Mouse (Mus musculus): ENCODE data around the gene Batf3. TPM values are rescaled to one million over a fixed set of nuclear protein-coding genes. Genes with fewer than 3 reads are reported as not detected.

Gene Batf3
- total RNA-seq (2014; fragmentation: Nextera tagmentation) (not detected in 2 replicates), total RNA-seq (2017) (not detected in 2 replicates)

GRCm38 (mm10) chr1:191097802-191098747, at the start of gene Batf3:
Gene Batf3 (plus strand): TSS chr1:191097847.
- ATAC-seq (replicated peaks; ENCODE audit: poor library complexity, severe bottlenecking), result peak; percentile 72

GRCm38 (mm10) chr1:191053555-191053954, 44.1 kb upstream of the Batf3 start:
- no peak for ATAC-seq (replicated peaks; ENCODE audit: poor library complexity, severe bottlenecking)

GRCm38 (mm10) chr1:191054870-191055532, 42.6 kb upstream of the Batf3 start:
- peak; percentile 42; the same call in 1 of the 2 replicates for ATAC-seq (replicated peaks; ENCODE audit: poor library complexity, severe bottlenecking)

- no peak for ATAC-seq (replicated peaks; ENCODE audit: poor library complexity, severe bottlenecking)
Observed at GRCm38 (mm10) chr1:191055533-191055873, 42.1 kb upstream of the Batf3 start.

GRCm38 (mm10) chr1:191057461-191057860, 40.2 kb upstream of the Batf3 start:
- ATAC-seq (replicated peaks; ENCODE audit: poor library complexity, severe bottlenecking), result no peak

GRCm38 (mm10) chr1:191062241-191062780, 35.3 kb upstream of the Batf3 start:
- peak; percentile 20; the same call in 1 of the 2 replicates for ATAC-seq (replicated peaks; ENCODE audit: poor library complexity, severe bottlenecking)

- ATAC-seq (replicated peaks; ENCODE audit: poor library complexity, severe bottlenecking), result peak; percentile 95
Observed at GRCm38 (mm10) chr1:191062781-191063485, 34.7 kb upstream of the Batf3 start, which contains the start of the genes Tatdn3 and Nsl1. Gene Tatdn3 (minus strand): TSS chr1:191062932. Gene Nsl1 (plus strand): TSS chr1:191063012.

GRCm38 (mm10) chr1:191063700-191064099, 33.9 kb upstream of the Batf3 start:
- no peak for ATAC-seq (replicated peaks; ENCODE audit: poor library complexity, severe bottlenecking)

- ATAC-seq (replicated peaks; ENCODE audit: poor library complexity, severe bottlenecking), result no peak
Observed at GRCm38 (mm10) chr1:191064535-191064934, 33.1 kb upstream of the Batf3 start.

- peak; percentile 38 for ATAC-seq (replicated peaks; ENCODE audit: poor library complexity, severe bottlenecking)
Observed at GRCm38 (mm10) chr1:191065188-191065587, 32.5 kb upstream of the Batf3 start.

GRCm38 (mm10) chr1:191068377-191068776, 29.3 kb upstream of the Batf3 start:
- no peak for ATAC-seq (replicated peaks; ENCODE audit: poor library complexity, severe bottlenecking)

GRCm38 (mm10) chr1:191070259-191070658, 27.4 kb upstream of the Batf3 start:
- ATAC-seq (replicated peaks; ENCODE audit: poor library complexity, severe bottlenecking), result no peak

GRCm38 (mm10) chr1:191071613-191072012, 26.0 kb upstream of the Batf3 start:
- no peak for ATAC-seq (replicated peaks; ENCODE audit: poor library complexity, severe bottlenecking)

GRCm38 (mm10) chr1:191072329-191072913, 25.2 kb upstream of the Batf3 start:
- peak; percentile 50 for ATAC-seq (replicated peaks; ENCODE audit: poor library complexity, severe bottlenecking)

- ATAC-seq (replicated peaks; ENCODE audit: poor library complexity, severe bottlenecking), result peak; percentile 80
Observed at GRCm38 (mm10) chr1:191073001-191073400, 24.6 kb upstream of the Batf3 start.

GRCm38 (mm10) chr1:191073486-191073885, 24.2 kb upstream of the Batf3 start:
- no peak for ATAC-seq (replicated peaks; ENCODE audit: poor library complexity, severe bottlenecking)

GRCm38 (mm10) chr1:191075199-191075883, 22.3 kb upstream of the Batf3 start:
- ATAC-seq (replicated peaks; ENCODE audit: poor library complexity, severe bottlenecking), result peak; percentile 71

- ATAC-seq (replicated peaks; ENCODE audit: poor library complexity, severe bottlenecking), result no peak
Observed at GRCm38 (mm10) chr1:191083230-191083629, 14.4 kb upstream of the Batf3 start.

GRCm38 (mm10) chr1:191084951-191085559, 12.6 kb upstream of the Batf3 start:
- ATAC-seq (replicated peaks; ENCODE audit: poor library complexity, severe bottlenecking), result peak; percentile 35; the same call in 1 of the 2 replicates
